Mouse (Mus musculus) heart, postnatal 0 days (tissue): ENCODE measurements around the gene Mvb12b. TPM values are rescaled to one million over a fixed set of nuclear protein-coding genes. Genes with fewer than 3 reads are reported as not detected.

Experiments used
- ATAC-seq: fragments of 200-750 bp; cut with Nextera tagmentation; 2 replicates; pipeline ENCODE4 v1.8.0; 2017; ENCODE audit warnings: low read depth, moderate number of reproducible peaks, moderate library complexity; ENCODE audit not compliant: insufficient read depth
- DNase-seq: peaks from one replicate; pipeline ENCODE4 v3.0.0-alpha.2; 2016; ENCODE audit warnings: low spot score
- H3K27ac ChIP-seq: fragments of 300-500 bp; sonication (generic); 2 replicates; pipeline ENCODE4 v1.5.1; 2014; ENCODE audit warnings: low read depth, mild to moderate bottlenecking
- H3K27me3 ChIP-seq: fragments of 300-500 bp; sonication (generic); 2 replicates; pipeline ENCODE4 v1.6.1; 2014; ENCODE audit warnings: low read length, mixed read lengths; ENCODE audit not compliant: control insufficient read depth, insufficient read depth
- H3K36me3 ChIP-seq: fragments of 300-500 bp; sonication (generic); replicated peaks from 2 replicates; pipeline ENCODE4 v1.6.1; 2014; ENCODE audit warnings: low read length, mixed read lengths; ENCODE audit not compliant: control insufficient read depth, insufficient read depth
- H3K4me1 ChIP-seq: fragments of 300-500 bp; sonication (generic); 2 replicates; pipeline ENCODE4 v1.6.1; 2014; ENCODE audit warnings: antibody characterized with exemption; ENCODE audit not compliant: control insufficient read depth, insufficient read depth
- H3K4me2 ChIP-seq: fragments of 300-500 bp; sonication (generic); 2 replicates; pipeline ENCODE4 v1.6.1; 2014; ENCODE audit warnings: low read depth, mild to moderate bottlenecking, low read length, moderate library complexity
- H3K4me3 ChIP-seq: fragments of 300-500 bp; sonication (generic); 2 replicates; pipeline ENCODE4 v1.5.1; 2014; ENCODE audit warnings: low read depth, low read length
- H3K9ac ChIP-seq: fragments of 300-500 bp; sonication (generic); replicated peaks from 2 replicates; pipeline ENCODE4 v1.6.1; 2014; ENCODE audit warnings: low read depth, low read length, mixed read lengths
- H3K9me3 ChIP-seq: fragments of 300-500 bp; sonication (generic); replicated peaks from 2 replicates; pipeline ENCODE4 v1.6.1; 2016; ENCODE audit warnings: low read length; ENCODE audit not compliant: control insufficient read depth
- CTCF ChIP-seq: IDR thresholded peaks from 2 replicates; pipeline ENCODE4 v1.5.1; 2016; ENCODE audit warnings: antibody characterized with exemption, control low read depth, low read depth
- EP300 ChIP-seq: IDR thresholded peaks from 2 replicates; pipeline ENCODE4 v1.6.1; 2016; ENCODE audit warnings: antibody characterized with exemption, low read depth
- WGBS: fragments of 180-500 bp; shearing (Covaris S2); extraction: QIAGEN DNeasy Blood & Tissue Kit; methylation state at CpG from one replicate; pipeline ENCODE4 v1.1.7; 2014; 5-methylcytosine and 5-hydroxymethylcytosine counted together
- polyA plus RNA-seq: library from polyadenylated mRNA; unstranded; fragments of >200 nt; fragmentation: Nextera tagmentation; extraction: Ambion mirVana; gene quantifications from 2 replicates; pipeline ENCODE4 v1.2.1, GENCODE M21; 2015
- total RNA-seq: library from RNA; depleted of rRNA; stranded (reverse); fragments of >200 nt; gene quantifications from 2 replicates; pipeline ENCODE4 v1.2.3, GENCODE M21; 2014; ENCODE audit warnings: low replicate concordance

The Mvb12b gene
- total and polyA plus RNA-seq, 2 experiments from 2014 or later = 8.7 to 38.7 TPM

- 80% methylated on average over 6 of the region's 6 CpGs for WGBS
- Histone ChIP-seq H3K4me1 (no peaks in the 10 kb centered on the region), H3K9ac (no peak overlapping the region), H3K4me3 (no peak overlapping the region), H3K36me3 (0 out of 2 replicates have a peak, but pooled peaks cover 8% of the 10 kb centered on the region), H3K9me3 (no peaks in the 10 kb centered on the region), H3K27ac (no peak overlapping the region), H3K27me3 (no peaks in the 10 kb centered on the region), H3K4me2 (no peak overlapping the region)
- TF ChIP-seq EP300 (no peak), CTCF (no peak)
- ATAC-seq (no peak), DNase-seq (no peak)
Observed at GRCm38 (mm10) chr2:33800221-33800620, 87.5 kb downstream of the Mvb12b start.

GRCm38 (mm10) chr2:33795716-33796472 is 91.9 kb downstream of the Mvb12b start:
- Histone ChIP-seq H3K4me3 (no peak overlapping the region), H3K27me3 (no peaks in the 10 kb centered on the region), H3K4me2 (no peak overlapping the region), H3K27ac (no peak overlapping the region), H3K9ac (no peak overlapping the region), H3K36me3 (no peaks in the 10 kb centered on the region), H3K9me3 (no peaks in the 10 kb centered on the region), H3K4me1 (no peaks in the 10 kb centered on the region)
- DNase-seq (no peak), ATAC-seq (no peak)
- WGBS = 91% methylated on average over 15 of the region's 15 CpGs
- TF ChIP-seq EP300 (no peak), CTCF (no peak)

- no peak overlapping the region for H3K4me2 ChIP-seq
- 93% methylated on average over 7 of the region's 7 CpGs for WGBS
- no peak overlapping the region for H3K9ac ChIP-seq
- no peaks in the 10 kb centered on the region for H3K9me3 ChIP-seq
- no peaks in the 10 kb centered on the region for H3K27me3 ChIP-seq
- H3K36me3 ChIP-seq = 0 out of 2 replicates have a peak, but pooled peaks cover 3% of the 10 kb centered on the region
- H3K4me1 ChIP-seq = no peaks in the 10 kb centered on the region
- TF ChIP-seq CTCF (no peak), EP300 (no peak)
- H3K4me3 ChIP-seq = no peak overlapping the region
- DNase-seq (no peak), ATAC-seq (no peak)
- H3K27ac ChIP-seq = no peak overlapping the region
Observed at GRCm38 (mm10) chr2:33795001-33795580, 92.7 kb downstream of the Mvb12b start.

GRCm38 (mm10) chr2:33794483-33794882 is 93.3 kb downstream of the Mvb12b start:
- TF ChIP-seq CTCF (no peak), EP300 (no peak)
- no peak overlapping the region for H3K4me3 ChIP-seq
- DNase-seq = peak; percentile 35
- no peak overlapping the region for H3K27ac ChIP-seq
- WGBS = 25% methylated on average over 9 of the region's 9 CpGs
- H3K4me1 ChIP-seq = no peaks in the 10 kb centered on the region
- H3K9me3 ChIP-seq = no peaks in the 10 kb centered on the region
- no peak overlapping the region for H3K4me2 ChIP-seq
- 0 out of 2 replicates have a peak, but pooled peaks cover 3% of the 10 kb centered on the region for H3K36me3 ChIP-seq
- H3K27me3 ChIP-seq = no peaks in the 10 kb centered on the region
- no peak overlapping the region for H3K9ac ChIP-seq
- ATAC-seq = peak; percentile 44; the same call in 1 of the 2 replicates

- 86% methylated on average over 5 of the region's 5 CpGs for WGBS
- TF ChIP-seq CTCF (no peak), EP300 (no peak)
Observed at GRCm38 (mm10) chr2:33790301-33790700, 97.4 kb downstream of the Mvb12b start.

More at GRCm38 (mm10) chr2:33790301-33790700, 97.4 kb downstream of the Mvb12b start:
- Histone ChIP-seq H3K27me3 (no peaks in the 10 kb centered on the region), H3K9ac (no peak overlapping the region), H3K4me3 (no peak overlapping the region), H3K4me1 (no peaks in the 10 kb centered on the region), H3K27ac (no peak overlapping the region), H3K36me3 (0 out of 2 replicates have a peak, but pooled peaks cover 3% of the 10 kb centered on the region), H3K4me2 (no peak overlapping the region), H3K9me3 (no peaks in the 10 kb centered on the region)
- DNase-seq (no peak), ATAC-seq (no peak)
